Mouse (Mus musculus) MN1 (cell line): ENCODE measurements around the gene Ankrd13a.
A peak's percentile ranks its signal among the peaks of the same experiment; 100 is the strongest.

Source experiments
- DNase-seq: peaks from one replicate; pipeline ENCODE4 v3.0.0-alpha.2; 2016; ENCODE audit warnings: low spot score

Ankrd13a gene

DNA sequence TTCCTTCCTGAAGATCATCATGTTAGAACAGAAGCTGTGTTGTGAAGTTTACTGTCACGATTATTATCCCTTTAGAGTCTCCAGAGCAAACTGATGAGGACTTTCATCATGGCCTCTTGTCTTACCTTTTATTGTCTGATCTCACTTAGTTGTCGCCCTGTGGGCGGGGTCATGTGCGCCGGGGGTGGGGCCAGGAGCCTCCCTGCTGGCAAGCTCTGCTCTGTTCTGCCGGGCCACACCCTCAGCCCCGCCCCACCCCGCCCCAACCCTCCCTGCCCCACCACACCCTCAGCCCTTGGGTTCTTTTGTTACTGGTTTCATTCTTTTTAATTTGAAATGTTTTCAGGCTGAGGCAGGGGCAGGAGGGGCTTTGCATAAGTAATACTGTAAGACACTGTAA is 26.6 kb downstream of the Ankrd13a start:
- DNase-seq = no peak

DNA sequence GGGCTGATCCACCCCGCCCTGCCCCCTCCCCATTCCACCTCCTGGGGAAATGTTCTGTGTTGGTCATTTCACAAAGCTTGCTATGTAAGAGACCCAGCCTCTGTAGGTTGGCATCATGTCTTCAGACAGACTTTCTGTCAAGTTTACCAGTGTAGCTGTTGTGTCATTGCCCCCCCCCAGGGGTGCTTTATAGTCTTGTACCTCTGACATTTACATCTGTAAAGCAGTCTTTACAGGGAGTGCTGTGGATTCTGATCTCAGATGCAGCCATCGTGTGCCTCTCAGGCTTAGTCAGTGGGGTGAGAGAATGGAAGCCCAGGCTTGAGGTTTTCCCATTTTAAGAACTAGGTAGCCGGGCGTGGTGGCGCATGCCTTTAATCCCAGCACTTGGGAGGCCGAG is 27.4 kb downstream of the Ankrd13a start:
- DNase-seq = no peak

DNA sequence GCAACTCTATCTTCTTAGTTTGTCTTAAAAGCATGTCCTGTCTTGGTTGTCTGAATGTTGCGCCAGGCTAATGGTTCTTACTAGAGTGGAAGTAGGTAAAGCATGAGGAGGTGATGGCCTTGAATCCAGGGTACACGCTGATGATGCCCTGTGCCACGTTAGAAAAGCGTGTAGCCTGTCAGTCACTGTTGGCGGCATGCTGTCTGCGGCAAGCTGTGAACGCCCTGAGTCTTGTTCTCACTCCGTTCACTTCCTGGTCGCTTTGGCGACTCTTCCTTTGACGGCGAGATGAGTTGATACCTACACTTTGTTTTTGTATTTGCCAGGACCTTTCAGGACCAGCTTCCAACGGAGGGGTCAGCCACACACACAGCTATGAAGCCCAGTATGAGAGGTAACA is 28.8 kb downstream of the Ankrd13a start:
- no peak for DNase-seq

DNA sequence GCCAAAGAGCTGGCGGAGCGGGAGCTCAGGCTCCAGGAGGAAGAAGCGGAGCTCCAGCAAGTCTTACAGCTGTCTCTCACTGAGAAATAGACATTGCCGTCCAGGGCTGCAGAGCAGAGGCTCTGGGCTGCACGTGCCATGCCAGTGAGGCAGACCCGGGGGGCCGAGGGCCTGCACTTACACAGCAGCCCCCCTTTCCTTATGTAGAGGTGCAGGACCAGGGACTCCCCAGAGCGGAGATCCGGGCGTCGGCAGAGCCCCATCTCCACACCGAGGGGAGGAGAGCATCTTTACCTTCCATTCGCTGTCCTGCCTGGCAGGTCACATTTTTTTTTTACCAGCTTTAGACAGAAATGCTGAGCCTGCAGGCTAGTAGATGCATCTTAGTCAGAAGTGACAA is 29.9 kb downstream of the Ankrd13a start:
- DNase-seq = no peak

DNA sequence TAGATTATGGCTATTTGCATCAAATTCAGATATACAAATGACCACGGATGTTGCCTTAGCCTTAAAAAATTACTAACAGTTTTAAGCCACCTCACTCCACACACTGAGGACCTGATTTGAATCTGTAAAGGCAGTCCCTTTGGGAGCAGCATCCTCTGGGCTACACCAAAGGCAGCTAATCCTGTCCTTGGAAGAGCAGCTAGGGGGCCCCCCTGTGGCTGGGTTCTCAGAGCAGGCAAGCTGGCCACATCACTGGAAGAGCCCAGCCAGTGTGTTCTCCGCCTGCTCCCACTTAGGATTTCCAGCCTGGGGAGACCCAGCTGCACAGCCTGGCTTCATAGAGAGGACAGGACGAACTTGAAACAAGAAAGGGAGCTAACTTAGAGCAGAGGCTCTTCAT is 30.5 kb downstream of the Ankrd13a start:
- no peak for DNase-seq

DNA sequence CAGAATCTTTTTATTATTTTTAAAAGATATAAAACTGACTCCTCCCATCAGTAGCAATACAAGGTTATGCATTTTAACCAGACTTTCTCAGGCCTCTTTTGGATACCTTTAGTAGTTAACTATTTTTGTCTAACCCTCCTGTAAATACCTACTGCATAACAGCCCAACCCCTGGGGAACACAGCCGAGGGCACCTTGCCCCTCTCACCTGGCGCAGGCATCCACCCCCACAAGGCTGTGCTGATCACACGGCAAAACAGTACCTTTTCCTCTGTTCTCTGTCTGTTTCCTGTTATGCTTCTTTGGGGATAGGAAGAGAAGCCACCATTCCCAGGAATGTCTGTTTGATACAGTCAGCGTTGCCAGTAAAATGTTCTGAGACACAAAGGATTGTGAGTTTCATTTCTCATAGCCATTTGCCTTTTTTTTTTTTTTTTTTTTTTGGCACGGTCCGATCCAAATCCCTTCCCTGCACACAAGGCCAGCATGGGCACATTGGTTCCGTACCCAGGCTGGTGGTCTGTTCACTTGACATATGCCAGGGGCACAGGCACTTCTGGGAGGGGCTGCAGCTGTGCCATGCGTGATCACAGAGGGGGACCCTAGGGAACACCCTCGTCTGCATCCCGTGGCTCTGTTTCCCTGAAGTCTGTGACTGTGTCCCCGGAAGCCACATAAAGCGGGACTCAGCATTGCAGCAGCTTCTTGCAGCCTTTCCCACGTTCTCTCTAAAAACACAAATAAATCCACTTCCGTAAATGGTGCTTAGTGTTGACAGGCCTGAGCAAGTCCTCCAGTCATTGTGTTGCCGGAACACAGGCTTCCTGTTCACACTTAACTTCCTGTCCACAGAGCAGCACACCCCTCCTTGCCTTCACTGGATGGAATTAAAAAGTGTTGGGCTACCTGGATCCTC is 31.2 kb downstream of the Ankrd13a start:
- DNase-seq = no peak

DNA sequence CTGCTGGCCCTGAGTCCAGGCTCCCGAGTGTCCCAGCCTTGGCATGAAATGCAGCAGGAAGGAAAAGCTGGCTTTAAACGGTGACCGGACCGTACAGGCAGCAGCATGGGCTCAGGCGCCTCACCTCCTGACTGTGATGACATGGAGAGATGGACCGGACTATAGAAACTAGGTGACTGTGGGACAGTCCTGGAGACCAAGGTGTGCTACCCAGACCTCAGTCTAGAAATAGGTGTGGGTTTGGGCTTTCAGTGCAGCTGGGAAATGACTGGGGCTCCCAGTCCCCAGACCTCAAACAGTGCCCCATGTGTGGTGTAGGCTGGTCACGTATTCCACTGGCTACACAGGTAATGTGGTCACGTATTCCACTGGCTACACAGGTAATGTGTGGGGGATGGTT is 32.2 kb downstream of the Ankrd13a start:
- DNase-seq = no peak

DNA sequence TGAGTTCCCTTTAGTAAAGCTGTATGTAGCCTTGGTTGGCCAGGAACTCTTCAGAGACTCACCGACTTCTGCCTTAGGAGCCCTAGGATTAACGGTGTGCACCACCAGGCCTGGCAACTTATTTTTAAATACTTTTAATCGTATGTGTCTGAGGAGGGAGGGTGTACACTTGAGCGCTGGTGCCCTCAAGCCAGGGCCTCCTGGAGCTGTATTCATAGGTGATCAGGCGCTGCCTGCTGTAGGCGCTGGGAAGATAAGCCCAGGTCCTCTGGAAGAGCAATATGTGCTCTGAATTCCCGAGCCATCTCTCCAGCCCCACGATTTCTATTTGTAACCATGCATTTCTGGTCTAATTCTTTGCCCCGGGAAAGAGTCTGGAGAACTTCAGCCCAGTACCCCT is 32.6 kb downstream of the Ankrd13a start:
- no peak for DNase-seq

DNA sequence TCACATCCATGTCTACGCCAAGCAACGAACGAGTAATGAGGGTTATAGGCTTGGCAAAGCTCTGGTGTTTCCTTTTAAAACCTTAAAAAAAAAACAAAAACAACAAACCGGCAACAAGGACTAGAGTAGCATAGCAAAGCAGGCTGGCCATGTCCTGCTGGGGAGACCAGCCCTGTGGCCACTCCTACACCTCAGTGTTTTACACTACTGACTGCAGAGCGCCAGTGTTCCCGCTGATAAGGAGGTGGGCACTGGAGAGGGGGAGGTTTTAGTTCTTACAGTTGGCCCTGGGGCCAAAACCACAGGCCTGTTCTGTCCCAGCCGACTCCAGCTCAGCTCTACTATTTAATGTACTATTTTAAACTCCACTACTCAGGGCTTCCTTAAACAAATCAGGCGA is 33.0 kb downstream of the Ankrd13a start:
- DNase-seq = no peak

DNA sequence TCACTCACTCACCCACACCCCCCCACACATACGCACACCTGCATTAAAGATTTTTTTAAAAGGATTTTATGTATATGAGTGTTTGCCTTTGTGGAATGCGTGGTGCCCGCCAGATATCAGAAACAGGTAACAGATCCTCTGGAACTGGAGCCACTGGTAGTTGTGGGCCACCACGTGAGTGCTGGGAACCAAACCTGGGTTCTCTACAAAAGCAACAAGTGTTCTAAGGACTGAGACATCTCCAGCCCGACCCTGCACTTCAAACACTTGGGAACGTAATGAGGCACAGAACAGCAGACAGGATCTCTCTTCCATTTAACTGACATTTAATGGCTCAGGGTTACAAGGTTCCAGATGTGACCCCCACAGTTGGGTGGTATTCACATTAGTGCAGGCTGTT is 33.4 kb downstream of the Ankrd13a start:
- DNase-seq = no peak

DNA sequence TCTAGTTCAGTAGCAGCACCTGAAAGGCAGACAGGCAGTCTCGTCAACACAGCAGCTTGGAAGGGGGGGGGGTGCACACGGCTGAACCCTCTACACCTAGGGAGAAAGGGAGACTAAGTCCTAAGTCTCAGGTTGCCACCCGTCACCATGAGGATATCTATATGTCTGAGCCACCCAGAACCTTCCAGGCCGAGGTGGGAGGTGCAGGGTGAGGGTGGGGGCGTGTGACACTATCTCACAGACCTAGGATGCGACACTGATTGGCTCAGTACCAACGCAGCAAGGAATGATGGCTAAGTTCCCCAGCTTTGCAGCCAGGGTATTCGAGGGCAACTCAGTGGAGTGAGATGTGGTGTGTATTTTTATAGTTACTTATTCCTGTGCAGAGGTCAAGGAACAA is 33.9 kb downstream of the Ankrd13a start:
- no peak for DNase-seq

DNA sequence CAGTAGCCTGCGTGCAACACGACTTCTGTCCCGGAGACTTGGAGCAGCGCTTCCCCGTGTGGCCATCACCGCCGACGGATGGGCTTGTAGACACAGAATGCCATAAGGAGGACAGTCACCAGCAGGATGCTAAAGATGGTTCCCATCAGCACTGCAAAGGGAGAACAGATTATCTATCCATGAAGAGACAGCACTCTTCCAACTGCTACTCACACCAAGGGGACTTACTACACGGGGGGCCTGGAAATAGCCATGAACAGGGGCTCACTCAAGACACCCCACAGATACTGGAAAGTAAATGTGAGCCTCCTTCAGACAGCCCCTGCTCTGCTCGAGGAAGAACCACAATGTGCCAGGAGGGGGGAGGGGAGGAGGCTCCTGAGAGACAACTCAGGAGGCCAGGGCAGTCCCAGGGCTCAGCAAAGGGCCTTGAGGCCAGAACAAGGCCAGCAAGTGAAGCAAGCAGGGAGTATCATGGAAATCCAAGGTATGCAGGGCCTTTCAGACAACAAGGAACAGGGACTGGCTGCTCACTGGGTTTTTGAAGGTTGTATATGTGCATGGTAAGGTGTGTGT is 34.8 kb downstream of the Ankrd13a start:
- DNase-seq = no peak

DNA sequence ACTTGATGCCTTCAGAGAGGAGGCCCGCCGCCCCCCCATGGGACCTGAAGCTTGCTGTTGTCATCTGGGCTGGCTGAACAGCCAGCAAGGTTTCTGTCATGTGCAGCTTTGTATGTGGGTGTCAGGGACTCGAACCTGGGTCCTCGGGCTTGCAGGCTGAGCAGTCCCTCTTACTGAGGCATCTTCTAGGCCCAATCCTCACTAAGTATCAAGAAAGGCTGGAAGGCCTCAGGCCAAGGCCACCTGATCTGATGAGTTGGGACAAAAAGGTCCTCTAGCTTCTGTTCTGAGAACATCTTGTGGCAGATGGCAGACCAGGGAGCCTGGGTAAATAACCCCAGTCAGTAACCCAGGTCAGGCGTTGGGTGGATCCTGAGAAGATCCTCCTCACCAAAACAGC is 35.3 kb downstream of the Ankrd13a start:
- no peak for DNase-seq

DNA sequence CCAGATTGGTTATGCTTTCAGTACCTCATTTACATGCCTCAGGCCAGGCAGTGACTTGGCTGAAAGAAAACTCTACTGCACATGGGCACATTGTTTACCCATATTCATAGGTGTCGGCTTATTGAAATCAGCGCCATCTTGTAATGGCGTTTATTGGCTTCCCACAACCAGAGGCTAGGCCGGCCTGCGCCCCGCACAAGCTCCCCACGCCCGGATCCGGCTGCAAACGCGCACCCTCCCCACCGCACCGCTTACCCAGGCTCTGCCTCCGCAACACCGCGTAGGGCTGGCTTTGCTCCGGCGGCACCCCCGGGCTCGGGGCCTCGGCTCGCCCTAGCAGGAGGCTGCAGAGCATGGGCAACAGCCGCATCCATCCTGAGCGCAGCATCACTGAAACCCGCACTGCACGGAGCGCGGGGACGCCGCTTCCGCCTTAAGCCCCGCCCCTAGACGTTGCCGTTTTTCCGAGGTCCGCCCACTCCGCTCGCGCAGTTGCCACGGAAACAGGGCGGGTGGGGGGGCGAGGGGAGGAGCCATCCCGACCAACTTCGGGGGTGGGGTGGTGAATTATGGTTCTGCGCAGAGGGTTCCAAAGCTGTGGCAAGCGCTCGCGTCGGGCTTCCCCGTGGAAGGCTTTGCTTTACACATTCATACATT is 39.2 kb downstream of the Ankrd13a start:
- no peak for DNase-seq

DNA sequence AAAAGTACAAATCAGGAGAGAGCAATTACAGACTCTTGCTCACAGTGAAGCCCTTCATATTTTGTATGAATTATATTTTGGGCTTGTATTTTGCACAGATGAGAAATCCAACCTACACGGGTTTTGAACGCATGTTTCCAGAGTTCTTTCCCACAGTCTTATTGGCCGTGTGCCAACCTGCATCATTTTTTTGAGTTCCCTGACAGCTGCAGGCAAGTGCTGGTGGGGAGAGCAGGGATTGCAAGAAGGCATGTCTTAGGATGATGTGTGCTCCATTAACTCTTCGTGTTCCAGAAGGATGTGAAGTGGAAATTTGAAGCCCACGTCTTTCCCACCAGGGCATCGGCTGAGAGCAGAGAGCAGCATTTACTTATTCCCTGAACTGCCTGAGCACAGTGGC is 42.1 kb downstream of the Ankrd13a start:
- DNase-seq = no peak

DNA sequence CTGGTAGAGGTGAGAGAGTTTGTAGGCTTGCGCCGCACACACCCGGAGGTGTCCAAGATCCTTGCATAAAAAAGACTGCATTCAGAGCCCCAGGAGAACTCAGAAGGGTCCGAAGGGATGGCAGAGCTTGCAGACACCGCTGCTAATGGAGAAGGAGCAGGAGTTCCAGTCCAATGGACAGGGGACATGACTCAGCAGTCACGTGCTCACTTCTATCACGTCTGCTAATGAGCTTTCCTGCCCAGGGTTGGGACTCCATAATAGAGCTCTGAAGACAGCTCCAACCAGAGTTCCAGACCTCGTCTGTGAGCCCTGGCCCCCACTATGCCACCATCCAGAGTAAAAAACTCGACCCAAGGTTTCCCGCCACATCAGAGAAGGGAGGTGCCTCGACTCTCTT is 43.6 kb downstream of the Ankrd13a start:
- DNase-seq = no peak

DNA sequence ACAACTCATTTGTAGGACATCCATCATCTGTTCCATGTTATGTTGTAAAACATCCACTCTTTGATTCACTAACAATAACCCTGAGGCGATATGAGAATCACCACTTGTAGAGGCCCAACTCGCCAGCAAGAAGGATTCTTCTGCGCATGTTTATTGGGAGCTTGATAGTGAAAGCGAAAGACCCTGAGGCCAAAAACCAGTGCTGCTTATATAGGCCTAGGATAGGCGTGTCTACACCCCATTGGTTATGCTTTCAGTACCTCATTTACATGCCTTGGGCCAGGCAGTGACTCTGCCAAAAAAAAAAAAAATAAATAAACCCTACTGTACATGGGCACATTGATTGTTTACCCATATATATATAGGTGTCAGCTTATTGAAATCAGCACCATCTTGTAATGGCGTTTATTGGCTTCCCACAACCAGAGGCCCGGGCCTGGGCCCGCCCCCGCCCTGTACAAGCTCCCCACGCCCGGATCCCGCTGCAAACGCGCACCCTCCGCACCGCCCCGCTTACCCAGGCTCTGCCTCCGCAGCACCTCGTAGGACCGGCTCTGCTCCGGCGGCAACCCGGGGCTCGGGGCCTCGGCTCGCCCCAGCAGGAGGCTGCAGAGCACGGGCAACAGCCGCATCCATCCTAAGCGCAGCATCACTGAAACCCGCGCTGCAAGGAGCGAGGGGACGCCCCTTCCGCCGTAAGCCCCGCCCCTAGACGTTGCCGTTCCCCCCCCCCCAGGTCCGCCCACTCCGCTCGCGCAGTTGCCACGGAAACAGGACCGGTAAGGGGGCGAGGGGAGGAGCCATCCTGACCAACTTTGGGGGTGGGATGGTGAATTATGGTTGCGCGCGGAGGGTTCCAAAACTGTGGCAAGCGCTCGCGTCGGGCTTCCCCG is 48.6 kb downstream of the Ankrd13a start, which contains the start of gene 1500011B03Rik:
TSS of gene 1500011B03Rik (minus strand) at position 673 of the 893 bp plus-strand sequence.
- no peak for DNase-seq

DNA sequence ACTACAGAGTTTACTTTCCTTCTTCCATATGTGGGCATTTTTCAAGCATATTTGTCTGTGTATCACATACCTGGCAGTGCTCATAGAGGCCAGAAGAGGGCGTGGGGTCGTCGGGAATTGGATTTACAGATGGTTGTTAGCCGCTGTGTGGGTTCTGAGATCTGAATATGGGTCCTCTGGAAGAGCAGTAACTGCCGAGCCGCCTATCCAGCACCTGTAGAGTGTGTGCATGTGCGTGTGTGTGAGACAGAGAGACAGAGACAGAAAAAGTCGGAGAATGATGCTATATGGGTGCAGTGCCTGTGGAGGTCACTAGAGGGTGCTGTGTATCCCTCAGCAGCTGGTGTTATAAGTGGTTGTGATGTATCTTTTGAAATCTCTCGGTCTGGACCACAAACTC is 49.7 kb downstream of the Ankrd13a start:
- no peak for DNase-seq

DNA sequence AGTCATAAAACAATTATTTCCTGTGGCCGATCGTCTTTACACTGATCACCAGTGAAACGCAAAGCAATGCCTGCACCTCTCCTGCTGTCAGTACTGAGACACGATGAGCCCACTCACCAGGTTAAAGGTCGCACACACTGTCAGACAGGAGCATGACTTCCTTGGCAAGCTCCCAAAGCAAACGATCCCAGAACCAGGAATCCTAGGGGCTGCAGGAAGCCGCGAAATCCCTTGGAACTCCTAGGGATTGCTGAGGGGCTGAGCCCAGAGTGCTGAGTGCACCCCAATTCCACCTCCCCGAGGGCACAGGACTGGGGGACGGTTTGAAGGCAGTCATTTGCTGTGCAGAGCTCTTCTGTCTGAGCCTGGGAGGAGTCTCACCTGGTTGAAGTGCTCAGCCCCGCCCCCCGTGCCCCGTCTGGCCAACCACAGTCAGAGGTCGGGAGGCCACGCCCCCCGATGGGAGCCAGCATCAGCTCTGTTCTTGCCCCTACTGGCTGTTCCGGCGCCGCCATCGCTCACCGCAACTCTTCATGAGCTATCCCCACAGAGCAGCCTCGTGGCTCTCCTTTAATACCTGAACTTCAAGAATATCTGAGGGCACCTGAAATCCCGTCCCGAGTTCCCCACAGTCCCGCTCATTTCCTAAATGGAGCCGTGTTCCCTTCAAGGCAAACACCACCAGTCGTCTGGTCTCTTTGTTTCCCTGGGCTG is 51.7 kb downstream of the Ankrd13a start:
- peak; percentile 71 for DNase-seq

DNA sequence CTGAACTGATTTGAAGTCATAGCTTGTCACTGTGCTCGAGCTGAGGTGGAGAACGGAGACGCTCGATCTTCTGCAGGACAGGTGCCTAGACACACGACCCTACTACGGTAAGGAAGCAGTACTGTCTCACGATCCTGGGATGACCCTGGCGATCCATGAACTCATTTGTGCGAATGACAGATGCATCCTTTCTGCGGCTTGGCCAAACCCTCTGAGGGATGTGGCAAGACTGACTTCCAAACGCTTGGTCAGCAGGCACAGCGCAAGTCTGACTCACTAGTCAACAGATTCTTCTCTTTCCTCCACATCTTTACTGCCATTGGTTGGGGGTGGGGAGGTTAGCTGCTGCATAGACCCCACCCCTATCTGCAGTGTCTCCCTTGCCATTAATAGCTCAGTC is 53.0 kb downstream of the Ankrd13a start:
- no peak for DNase-seq

DNA sequence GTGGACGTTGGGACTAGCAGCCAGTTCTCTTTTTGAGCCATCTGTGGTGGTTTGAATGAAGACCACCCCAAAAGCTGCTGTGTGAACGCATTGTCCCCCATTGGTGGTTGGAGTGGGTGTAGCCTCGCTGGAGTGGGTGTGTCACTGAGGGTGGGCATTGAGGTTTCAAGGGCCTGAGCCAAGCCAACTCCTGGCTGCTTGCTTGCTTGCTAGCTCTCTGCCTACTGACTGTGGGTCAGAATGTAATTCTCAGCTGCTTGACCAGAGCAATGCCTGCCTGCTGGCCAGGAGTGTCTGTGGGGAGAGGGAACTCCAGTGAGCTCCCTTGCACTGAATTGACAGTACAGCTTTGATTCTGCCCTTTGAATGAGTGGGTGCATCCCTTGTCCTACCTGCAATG is 55.3 kb downstream of the Ankrd13a start:
- DNase-seq = no peak

DNA sequence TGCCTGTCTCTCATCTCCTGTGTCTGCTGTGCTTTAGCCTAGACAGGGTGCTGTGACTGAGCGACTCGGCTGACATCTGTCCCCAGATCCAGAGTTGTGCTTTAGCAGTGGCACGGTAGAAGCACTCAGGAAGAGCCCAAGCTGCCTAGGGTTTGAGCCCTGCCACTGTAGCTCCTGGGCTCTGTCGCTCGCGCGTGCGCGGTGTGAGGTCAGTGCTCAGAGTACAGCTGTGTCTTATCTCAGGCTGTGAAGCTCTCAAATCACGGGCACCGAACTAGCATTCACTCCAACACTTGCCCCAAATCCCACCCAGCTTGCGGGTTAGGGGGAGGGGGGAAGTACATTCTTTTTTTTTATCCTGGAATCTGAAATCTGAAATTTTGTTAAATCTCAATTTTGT is 62.4 kb downstream of the Ankrd13a start:
- DNase-seq = no peak
